Mouse (Mus musculus) liver, adult 2 months (tissue): ENCODE results near the gene Card14.

ENCODE experiments used
- CTCF ChIP-seq: fragments of 200-500 bp; IDR thresholded peaks from 2 replicates; pipeline ENCODE4 v1.5.1; 2011; ENCODE audit warnings: low read depth, low read length, control low read depth
- POLR2A ChIP-seq: fragments of 200-500 bp; IDR thresholded peaks from 2 replicates; pipeline ENCODE4 v1.6.1; 2011; ENCODE audit warnings: low read length, control low read depth; ENCODE audit not compliant: insufficient read depth; ENCODE audit errors: extremely low read depth

- no peak for TF ChIP-seq POLR2A
- TF ChIP-seq CTCF, result no peak
Measured at GRCm38 (mm10) chr11:119314252-119314936, 6.8 kb downstream of the Card14 start.
